Mouse (Mus musculus) ZHBTc4 (cell line): ENCODE measurements around the gene Ptchd1.

Experiments used
- DNase-seq: peaks from one replicate; pipeline ENCODE4 v3.0.0-alpha.2; 2011; ENCODE audit warnings: low read depth, low spot score

Ptchd1 gene

DNA sequence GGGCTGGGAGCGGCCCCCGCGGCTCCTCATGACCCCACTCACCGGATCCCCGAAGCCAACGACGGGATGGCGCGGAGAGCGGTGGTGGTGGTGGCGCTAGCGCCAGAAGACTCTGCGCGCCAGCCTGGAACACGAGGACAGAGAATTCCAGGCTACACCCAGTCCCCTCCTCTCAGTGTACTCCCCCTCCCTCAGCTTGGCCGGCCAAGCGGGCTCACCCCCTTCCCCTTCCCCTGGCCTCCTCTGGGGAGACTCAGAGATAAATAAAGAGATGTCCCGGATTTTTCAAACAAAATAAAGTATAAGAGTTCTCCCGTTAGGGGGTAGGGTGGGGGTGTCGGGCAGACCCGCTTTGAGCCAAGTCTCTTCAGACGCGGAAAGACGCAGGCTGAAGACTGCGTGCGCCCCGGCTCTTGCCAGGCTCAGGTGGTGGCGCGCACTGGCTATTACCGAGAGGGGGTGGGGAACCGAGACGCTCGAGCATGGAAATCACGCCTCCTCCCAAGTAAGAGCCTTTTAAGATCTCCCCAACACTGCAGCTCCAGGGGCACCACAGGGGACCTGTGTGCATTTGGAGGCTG lies at the start of gene Ptchd1:
Gene Ptchd1, minus strand, starts transcription at position 114 of the 581 bp plus-strand sequence.
- DNase-seq, result peak; percentile 57

DNA sequence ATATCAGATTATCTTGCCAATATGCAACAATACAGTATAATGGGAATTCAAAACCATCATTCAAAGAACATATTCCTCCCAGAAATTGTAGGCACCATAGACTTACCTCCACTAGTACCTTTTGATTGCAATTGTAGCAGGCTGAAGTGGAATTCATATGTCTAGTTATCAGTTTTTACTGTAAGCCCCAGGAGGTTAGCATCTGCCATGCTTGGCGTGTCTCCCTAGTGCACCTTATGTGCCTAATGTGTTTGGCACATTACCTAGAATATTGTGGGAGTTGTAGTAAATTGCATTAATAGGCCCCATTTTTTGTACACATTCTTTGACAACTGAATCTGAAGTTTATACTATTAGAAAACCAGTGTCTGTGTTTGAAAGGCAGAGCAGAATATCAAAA lies 34.4 kb upstream of the Ptchd1 start:
- DNase-seq, result no peak

DNA sequence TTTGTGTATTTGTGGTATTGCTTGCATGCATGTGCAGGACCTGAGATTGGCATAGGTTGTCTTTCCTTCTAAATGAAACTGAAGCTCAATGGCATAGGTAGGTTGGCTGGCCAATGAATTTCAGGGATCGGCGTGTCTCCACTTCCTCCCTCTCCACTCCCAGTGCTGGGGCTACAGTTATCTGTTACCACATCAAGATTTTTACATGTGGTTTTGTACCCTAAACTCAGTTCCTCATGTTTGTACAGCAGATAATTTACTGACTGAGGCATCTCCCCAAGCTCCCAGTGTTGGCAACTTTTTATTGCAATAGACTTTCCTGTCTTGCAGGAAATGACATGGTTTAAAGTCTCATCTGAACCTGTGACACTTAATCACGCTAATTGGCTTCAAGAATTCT lies 22.4 kb upstream of the Ptchd1 start:
- no peak for DNase-seq

DNA sequence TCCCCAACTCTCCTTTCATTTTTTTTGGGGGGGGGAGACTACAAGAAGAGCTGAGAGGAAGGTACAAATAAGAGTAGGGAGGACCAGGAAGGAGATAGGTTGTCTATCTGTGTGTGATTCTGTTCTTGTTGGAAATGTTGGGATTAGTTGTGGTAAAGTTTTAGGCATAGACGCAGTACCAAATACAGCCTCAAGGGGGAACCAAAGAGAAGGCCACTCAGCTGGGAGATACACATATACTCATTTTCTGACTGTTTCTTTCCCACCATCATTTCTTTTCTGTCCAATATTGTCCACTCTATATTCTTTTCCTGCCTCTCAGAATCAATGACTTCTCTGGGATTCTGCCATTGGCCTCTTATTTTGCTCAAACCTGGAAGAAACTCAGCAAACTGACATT lies 20.4 kb upstream of the Ptchd1 start:
- DNase-seq, result peak; percentile 16

DNA sequence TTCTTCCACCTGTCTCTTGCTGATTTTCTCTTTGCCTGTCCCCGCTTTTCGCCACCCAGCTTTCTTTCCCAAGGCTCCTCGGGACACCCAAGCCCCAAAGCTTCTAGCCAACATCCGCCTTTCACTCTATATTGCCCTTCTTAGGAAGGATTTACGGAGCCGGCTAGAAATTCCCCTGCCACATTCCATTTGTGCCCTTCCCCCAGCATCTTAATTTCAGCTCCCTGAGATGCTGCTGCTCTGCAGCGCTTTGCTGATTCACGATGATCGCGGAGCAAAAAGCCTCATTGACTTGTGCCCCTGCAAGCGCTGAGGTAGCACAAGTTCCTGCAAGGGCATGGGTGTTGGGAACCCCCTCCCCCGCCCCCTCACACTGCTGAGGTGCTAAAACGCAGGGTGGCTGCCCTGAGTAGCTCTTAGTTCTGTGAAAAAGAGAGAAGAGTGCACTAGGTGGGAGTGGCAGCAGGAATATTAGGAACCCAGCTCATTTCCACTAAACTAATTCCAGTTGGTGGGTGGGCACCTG lies 2.1 kb upstream of the Ptchd1 start:
- peak; percentile 10 for DNase-seq

DNA sequence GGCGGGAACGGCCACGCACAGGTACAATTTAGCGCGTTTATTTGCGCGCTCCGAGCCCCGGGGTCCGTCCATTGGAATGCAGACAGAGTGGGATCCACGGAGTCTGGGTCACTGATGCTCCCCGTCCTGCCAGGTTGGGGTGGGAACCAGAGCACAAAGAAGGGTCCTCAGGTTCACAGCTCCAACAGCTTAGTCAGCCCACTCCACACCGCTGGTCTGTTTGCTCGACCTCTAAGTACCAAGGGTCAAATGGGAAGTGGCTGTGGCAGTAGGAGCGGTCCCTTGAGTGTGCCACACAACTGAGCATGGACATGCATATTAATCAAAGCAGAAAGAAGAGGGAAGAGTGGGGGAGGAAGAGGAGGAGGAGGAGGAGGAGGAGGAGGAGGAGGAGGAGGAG lies 1.3 kb upstream of the Ptchd1 start:
- peak; percentile 31 for DNase-seq

DNA sequence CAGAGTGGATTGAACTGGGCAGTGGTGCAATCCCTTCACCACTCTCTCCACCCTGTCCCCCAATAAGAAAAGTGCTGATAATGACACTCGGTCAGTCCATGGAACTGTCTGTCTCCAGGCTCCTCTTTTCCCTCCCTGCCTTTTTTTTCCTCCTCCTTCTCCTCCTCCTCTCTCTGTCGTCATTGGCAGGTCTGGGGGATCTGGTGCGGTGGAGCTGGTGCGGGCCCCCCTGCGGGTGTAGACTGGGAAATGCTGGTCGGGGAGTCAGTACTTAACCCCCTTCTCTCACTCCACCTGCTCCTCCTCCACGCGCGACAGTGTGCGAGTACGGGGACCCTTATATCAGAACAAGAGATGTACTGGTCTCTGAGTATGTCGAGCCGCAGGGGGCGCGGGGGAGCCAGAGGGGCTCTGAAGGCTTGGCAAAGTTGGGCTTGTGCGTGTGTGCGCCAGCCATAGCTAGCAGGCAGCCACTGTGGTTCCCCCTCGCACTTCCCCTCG lies 777 bp upstream of the Ptchd1 start, which contains the start of gene Gm15155:
Gene Gm15155, plus strand, starts transcription at position 401 of the 501 bp plus-strand sequence.
- no peak for DNase-seq

DNA sequence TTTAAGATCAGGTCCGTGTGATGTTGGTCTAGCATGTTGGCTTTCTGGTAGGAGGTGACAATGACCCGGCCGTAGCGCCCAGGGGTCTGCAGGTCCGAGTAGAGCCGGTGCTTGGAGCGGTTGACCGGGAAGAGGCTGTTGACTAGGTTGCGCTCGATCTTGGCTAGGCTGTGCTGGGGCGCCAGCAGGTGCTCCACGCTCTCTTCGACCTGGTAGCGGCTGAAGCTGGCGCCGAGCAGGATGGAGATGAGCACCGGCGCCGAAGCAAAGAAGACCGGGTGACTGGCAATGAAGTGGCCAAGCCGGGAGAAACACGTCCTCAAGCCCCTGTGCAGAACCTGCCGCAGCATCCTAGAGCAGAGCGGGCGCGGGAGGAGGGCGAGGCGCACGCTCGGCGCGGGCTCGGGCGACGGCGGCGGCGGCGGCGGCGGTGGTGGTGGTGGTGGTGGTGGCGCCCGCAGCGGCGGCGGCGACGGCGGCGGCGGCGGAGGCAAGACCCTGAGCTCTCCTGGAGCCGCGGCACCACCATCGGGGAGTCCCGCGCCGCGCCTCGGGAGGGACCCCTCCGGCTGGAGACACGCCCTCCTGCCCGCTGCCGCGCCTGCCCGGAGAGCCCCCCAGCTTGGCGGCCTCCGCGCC lies 534 bp downstream of the Ptchd1 start:
- peak; percentile 56 for DNase-seq

DNA sequence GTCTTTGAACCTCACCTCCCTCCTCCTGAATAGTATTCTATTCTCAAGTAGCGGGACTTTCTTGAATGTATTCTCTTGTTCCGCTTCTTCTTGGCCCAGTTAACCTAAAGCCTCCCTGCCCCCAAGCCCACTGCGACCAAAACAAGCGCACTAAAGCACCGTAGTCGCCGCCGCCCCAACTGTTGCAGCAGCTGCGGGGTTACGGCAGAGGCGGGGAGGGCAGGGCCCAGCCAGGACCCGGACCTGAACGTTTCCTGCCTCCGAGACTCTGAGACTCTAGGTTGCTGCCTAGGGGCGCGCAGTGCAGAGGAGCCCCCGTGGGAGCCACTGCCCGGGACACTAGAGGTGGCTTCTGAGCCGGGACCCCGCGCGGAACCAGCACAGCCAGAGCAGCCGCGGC lies 1.1 kb downstream of the Ptchd1 start:
- DNase-seq, result peak; percentile 36

DNA sequence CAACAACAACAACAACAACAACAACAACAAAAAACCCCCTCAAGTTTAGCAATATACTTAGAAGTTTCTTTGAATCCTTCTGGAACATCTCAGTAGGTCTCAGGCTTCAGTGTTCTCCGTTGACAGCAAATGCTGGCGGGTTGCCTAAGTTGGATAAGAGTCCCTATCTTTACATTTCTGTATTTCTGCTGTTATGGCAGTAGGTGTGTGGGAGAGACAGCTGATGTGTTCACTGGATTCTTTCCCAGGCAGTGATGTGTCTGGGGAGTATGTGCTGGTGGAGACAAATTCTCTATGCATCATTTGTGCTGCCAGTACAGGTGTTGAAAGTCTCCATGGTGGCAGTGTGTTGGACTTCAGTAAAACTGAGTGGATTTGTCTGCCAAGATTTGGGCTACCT lies 22.4 kb downstream of the Ptchd1 start:
- no peak for DNase-seq

DNA sequence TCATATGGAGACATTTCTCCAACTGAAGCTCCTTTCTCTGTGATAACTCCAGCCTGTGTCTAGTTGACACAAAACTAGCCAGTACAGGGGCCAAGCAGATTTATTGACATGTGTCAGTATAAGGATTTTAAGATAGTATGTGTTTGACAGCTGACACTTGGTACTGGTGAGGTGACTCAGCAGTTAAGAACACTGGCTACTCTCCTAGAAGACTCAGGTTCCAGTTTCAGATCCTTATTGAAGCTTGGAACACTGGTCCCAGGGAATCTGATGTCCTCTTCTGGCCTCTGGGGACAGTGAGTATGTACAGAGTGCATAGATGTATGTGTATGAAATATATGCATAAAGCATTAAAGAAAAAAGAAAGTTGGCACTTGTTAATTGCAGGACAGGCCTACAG lies 27.2 kb downstream of the Ptchd1 start:
- no peak for DNase-seq

DNA sequence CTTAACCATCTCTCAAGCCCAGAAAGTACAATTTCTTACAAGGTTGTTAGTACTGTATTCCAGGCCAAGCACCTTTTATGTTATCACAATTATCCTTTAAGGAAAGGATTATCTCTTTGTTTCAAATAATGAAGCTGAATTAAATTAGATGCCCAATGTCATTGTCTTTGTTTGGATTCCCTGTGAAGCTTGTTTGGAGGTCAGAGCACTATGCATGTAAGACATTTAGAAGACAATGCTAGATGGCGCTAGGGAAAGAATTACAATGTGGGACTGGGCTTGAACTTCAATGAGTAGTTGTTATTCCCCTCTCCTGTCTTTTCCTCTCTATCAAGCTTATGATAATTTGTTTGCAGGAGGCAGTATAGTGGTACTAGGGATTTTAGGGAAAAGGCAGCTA lies 28.9 kb downstream of the Ptchd1 start:
- DNase-seq, result peak; percentile 29

DNA sequence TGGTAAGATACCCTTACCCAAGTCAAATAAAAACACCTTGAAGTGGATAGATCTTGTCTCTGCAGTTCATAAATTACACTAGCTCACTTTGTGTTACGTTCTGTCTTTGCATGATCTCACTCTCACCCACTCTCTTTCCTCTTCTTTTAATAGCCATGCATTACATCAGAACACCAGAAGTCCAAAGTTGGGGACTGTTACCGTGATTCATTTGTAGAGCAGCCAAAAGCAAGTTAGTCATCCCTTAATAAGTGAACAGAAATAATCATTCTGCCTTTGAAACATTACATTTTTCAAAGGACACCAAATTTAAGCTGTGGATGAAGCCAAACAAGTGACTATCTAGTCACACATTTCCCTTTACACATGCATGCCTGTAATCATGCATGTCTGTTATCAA lies 31.1 kb downstream of the Ptchd1 start:
- no peak for DNase-seq

DNA sequence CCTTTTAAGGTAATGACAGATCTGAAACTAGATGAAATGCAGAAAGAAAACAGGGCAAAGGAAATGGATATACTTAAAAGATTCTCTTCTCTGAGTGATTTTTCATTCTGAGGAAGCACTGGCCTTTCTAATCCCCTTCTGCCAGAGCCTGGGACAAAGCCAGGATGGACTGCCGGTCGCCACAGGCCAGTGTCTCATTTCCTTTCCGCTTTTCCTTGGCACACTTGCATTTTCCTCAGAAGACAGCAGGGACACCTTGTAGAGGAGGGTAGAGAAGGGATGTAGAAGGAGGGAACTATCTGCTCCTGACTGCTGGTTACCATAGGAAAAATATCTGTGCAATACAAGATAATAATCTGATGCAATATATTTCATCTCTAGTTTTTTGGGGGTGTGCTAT lies 32.1 kb downstream of the Ptchd1 start:
- DNase-seq, result no peak

DNA sequence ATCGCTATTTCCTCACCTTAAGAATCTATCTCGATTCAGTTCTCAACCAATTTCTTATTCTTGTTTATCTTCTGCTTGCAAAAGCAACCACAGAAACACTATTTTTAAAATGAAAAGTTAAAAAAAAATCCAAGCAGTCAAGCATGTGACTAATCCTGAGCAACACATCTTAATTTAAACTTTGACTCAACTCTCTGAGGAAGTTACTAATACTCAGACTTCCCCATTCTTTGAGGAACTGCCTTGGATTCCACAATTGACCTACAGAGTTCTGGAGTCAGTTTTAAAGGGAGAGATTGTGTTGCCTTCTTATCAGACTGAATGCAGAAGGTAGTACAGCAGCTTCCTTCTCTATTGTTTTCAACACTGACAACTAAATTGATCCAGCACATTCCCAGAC lies 39.0 kb downstream of the Ptchd1 start:
- no peak for DNase-seq

DNA sequence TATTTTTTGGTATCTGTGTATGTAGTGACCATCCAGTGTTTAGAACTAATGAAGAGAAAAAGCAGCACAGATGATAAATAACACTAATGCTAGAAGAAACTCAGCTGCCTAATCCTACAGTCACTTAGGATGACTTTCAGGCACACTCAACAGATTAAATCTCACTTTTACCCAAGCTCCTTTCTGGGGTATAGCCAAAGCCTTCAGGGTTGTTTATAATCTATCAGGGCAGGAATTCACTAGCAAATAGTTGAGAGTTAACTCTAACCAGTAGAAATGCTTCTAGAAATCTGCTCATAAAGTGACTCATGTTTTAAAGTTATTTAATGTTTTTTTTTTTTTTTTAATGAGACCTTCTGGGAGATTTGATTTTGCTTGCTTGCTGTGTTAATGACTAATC lies 43.8 kb downstream of the Ptchd1 start:
- DNase-seq, result no peak

DNA sequence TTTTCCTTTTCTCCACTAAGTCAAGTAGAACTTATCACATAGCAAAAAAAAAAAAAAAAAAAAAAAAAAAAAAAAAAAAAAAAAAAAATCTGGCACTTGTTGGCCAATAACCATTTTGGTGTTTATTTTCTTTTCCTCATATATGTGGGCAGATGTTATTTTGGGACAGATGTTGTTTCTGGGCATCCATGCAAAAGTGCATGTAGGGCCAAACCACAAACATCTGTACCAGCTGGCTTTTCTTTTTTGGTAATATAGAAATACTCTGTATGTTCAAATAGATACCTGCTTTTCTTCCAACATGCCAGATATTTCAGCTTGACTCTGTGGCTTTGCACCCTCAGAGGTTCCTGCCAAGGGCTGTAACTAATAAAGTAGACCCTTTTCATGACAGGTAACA lies 51.2 kb downstream of the Ptchd1 start:
- no peak for DNase-seq

DNA sequence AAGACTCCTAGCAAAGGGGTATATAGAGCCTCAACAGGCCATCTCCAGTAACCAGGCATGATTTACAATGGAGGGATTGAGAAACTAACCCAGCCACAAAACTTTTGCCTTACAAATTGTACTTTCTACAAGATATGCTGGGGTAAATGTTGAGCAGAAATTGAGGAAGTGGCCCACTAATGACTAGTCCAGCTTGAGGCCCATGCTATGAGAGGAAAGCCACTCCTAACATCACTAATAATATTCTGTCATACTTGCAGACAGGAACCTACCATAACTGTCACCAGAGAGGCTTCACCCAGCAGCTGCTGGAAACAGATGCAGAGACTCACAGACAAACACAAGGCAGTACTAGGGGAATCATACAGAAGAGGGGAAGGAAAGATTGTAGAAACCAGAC lies 79.8 kb downstream of the Ptchd1 start:
- DNase-seq, result no peak
